Mouse (Mus musculus) T-helper 2 cell (primary cell): Measurements from ENCODE around the gene Cpt1b.

Experiments
- in situ Hi-C: fragments of 300-600 bp; cut with MboI, MseI; formaldehyde crosslinking; loops from one replicate; pipeline ENCODE4 v1.15.1; 2025; ENCODE audit warnings: high pct_unique_total_duplicates

Cpt1b gene

GRCm38 (mm10) chr15:89384617-89385016, 41.0 kb downstream of the Cpt1b start, which contains the start of gene Klhdc7b:
Klhdc7b (plus strand) TSS chr15:89384917.
- in situ Hi-C loops: loop anchor here (5.0 kb wide), 1 partner anchor 42 kb away; no protein-coding TSS in a partner anchor

- in situ Hi-C loops: no loop called here
Observed at GRCm38 (mm10) chr15:89379429-89379828, 46.2 kb downstream of the Cpt1b start.

- in situ Hi-C loops: no loop called here
Observed at GRCm38 (mm10) chr15:89378831-89379401, 46.7 kb downstream of the Cpt1b start, which contains the start of gene Odf3b. Odf3b (minus strand) TSS chr15:89379282.

GRCm38 (mm10) chr15:89377938-89378828, 47.5 kb downstream of the Cpt1b start:
- in situ Hi-C loops: no loop called here

- in situ Hi-C loops: no loop called here
Observed at GRCm38 (mm10) chr15:89377362-89377761, 48.3 kb downstream of the Cpt1b start.

GRCm38 (mm10) chr15:89376957-89377356, 48.7 kb downstream of the Cpt1b start, which contains the start of gene Tymp:
Tymp (minus strand) TSS chr15:89377039.
- in situ Hi-C loops: no loop called here

GRCm38 (mm10) chr15:89376040-89376439, 49.6 kb downstream of the Cpt1b start:
- in situ Hi-C loops: no loop called here

GRCm38 (mm10) chr15:89374801-89375534, 50.7 kb downstream of the Cpt1b start:
- in situ Hi-C loops: loop anchor here (5.0 to 25.0 kb wide), 2 partner anchors 553 to 638 kb away; partner anchors contain the start of gene Brd1

GRCm38 (mm10) chr15:89374340-89374739, 51.3 kb downstream of the Cpt1b start:
- in situ Hi-C loops: loop anchor here (5.0 to 25.0 kb wide), 2 partner anchors 552 to 637 kb away; partner anchors contain the start of gene Brd1

GRCm38 (mm10) chr15:89373762-89374248, 51.9 kb downstream of the Cpt1b start, which contains the start of gene Sco2:
Sco2 (minus strand) TSS chr15:89373846.
- in situ Hi-C loops: loop anchor here (5.0 to 25.0 kb wide), 2 partner anchors 552 to 637 kb away; partner anchors contain the start of gene Brd1

GRCm38 (mm10) chr15:89373027-89373761, 52.5 kb downstream of the Cpt1b start:
- in situ Hi-C loops: loop anchor here (5.0 to 25.0 kb wide), 2 partner anchors 551 to 636 kb away; partner anchors contain the start of gene Brd1

GRCm38 (mm10) chr15:89372536-89372935, 53.1 kb downstream of the Cpt1b start:
- in situ Hi-C loops: loop anchor here (5.0 to 25.0 kb wide), 2 partner anchors 550 to 635 kb away; partner anchors contain the start of gene Brd1

- in situ Hi-C loops: loop anchor here (5.0 to 25.0 kb wide), 2 partner anchors 550 to 635 kb away; partner anchors contain the start of gene Brd1
Observed at GRCm38 (mm10) chr15:89372068-89372467, 53.6 kb downstream of the Cpt1b start.
